16 mouse cellular contexts compared by ENCODE assay signal in the genomic region with DNA sequence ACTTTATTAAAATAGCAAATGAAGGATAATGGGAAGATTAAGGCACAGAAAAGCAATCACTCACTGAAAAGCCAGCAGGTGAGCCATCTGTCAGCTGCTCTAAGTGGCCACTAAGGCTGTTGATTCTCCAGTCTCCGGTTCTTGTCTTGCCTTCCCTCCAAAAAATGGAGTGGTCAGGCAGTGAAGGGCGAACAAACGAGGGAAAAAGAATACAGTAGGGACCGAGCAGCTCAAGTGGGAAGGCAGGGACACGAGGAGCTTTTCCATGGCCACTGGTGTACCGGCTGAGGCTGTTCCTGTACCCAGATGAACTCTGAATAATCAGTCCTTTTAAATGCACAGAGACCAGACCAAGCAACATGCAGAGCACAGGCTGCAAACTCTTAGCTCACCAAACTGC. TPM values are rescaled to one million over a fixed set of nuclear protein-coding genes. Genes with fewer than 3 reads are reported as not detected.
DNase-seq lines count a peak whose midpoint lies in the region; ATAC-seq lines count a peak whose summit lies in the region.
"Had no signal": no experiment of that assay in that cellular context is flagged by ENCODE, and none has a peak within 500 bp of the region (broad histone marks: within the 10 kb centered on the region; RNA-seq: fewer than 3 reads in every experiment).

No protein-coding gene starts in this region.

- no peaks in the 10 kb centered on the region for H3K9me3 ChIP-seq in hindbrain, embryonic 10.5 days
- no peaks in the 10 kb centered on the region for H3K9me3 ChIP-seq in hindbrain, embryonic 14.5 days (ENCODE audit: control insufficient read depth, low read length)
- H3K9me3 ChIP-seq in forebrain, embryonic 12.5 days: no peaks in the 10 kb centered on the region
- H3K9me3 ChIP-seq in midbrain, embryonic 13.5 days: no peaks in the 10 kb centered on the region
- H3K9me3 ChIP-seq: G1E; limb, embryonic 12.5 days; neural tube, embryonic 13.5 days; stomach, embryonic 15.5 days had no signal

- H3K4me1 ChIP-seq in hindbrain, embryonic 10.5 days (replicated peaks): peaks cover 46% of the 10 kb centered on the region
- peaks cover 22% of the 10 kb centered on the region for H3K4me1 ChIP-seq in hindbrain, embryonic 14.5 days (replicated peaks; ENCODE audit: control insufficient read depth, insufficient read depth, low read length)
- peaks cover 43% of the 10 kb centered on the region for H3K4me1 ChIP-seq in forebrain, embryonic 12.5 days
- peaks cover 34% of the 10 kb centered on the region for H3K4me1 ChIP-seq in midbrain, embryonic 13.5 days (replicated peaks)

- H3K4me2 ChIP-seq in hindbrain, embryonic 14.5 days (replicated peaks): no peak overlapping the region
- H3K4me2 ChIP-seq in forebrain, embryonic 12.5 days: peak overlapping the region; percentile 11; the same call in 1 of the 2 replicates
- H3K4me2 ChIP-seq in midbrain, embryonic 13.5 days (replicated peaks): 0 out of 2 replicates have a peak overlapping the region, but pooled peaks have one; percentile 11
- H3K4me2 ChIP-seq: limb, embryonic 12.5 days; neural tube, embryonic 13.5 days; stomach, embryonic 15.5 days had no signal

- no peaks in the 10 kb centered on the region for H3K36me3 ChIP-seq in hindbrain, embryonic 10.5 days
- H3K36me3 ChIP-seq in hindbrain, embryonic 14.5 days (replicated peaks; ENCODE audit: control insufficient read depth, insufficient read depth): no peaks in the 10 kb centered on the region
- H3K36me3 ChIP-seq in forebrain, embryonic 12.5 days (replicated peaks): no peaks in the 10 kb centered on the region
- H3K36me3 ChIP-seq in midbrain, embryonic 13.5 days: no peaks in the 10 kb centered on the region
- H3K36me3 ChIP-seq: neural tube, embryonic 13.5 days; stomach, embryonic 15.5 days had no signal

- H3K9ac ChIP-seq in hindbrain, embryonic 14.5 days: no peak overlapping the region
- H3K9ac ChIP-seq in forebrain, embryonic 12.5 days: no peak overlapping the region
- H3K9ac ChIP-seq in midbrain, embryonic 13.5 days (replicated peaks): no peak overlapping the region
- H3K9ac ChIP-seq: limb, embryonic 12.5 days; liver, embryonic 14.5 days; neural tube, embryonic 13.5 days; stomach, embryonic 15.5 days had no signal

- H3K27ac ChIP-seq in hindbrain, embryonic 10.5 days: peak overlapping the region; percentile 59
- H3K27ac ChIP-seq in hindbrain, embryonic 14.5 days: no peak overlapping the region
- H3K27ac ChIP-seq in forebrain, embryonic 12.5 days: peak overlapping the region; percentile 86
- peak overlapping the region; percentile 48 for H3K27ac ChIP-seq in midbrain, embryonic 13.5 days
- H3K27ac ChIP-seq: limb, embryonic 12.5 days; liver, embryonic 14.5 days; neural tube, embryonic 13.5 days; stomach, embryonic 15.5 days had no signal

- H3K4me3 ChIP-seq in hindbrain, embryonic 10.5 days: no peak overlapping the region
- no peak overlapping the region for H3K4me3 ChIP-seq in hindbrain, embryonic 14.5 days (replicated peaks; ENCODE audit: low read length)
- no peak overlapping the region for H3K4me3 ChIP-seq in forebrain, embryonic 12.5 days (replicated peaks)
- no peak overlapping the region for H3K4me3 ChIP-seq in midbrain, embryonic 13.5 days (replicated peaks)
- H3K4me3 ChIP-seq: limb, embryonic 12.5 days; neural tube, embryonic 13.5 days; stomach, embryonic 15.5 days had no signal

- no peak for DNase-seq in hindbrain, embryonic 10.5 days (ENCODE audit: low spot score)
- DNase-seq in hindbrain, embryonic 14.5 days (ENCODE audit: low spot score): no peak
- peak; percentile 12 for DNase-seq in cerebellum, adult 9-11 months
- no peak for DNase-seq in c-Kit-positive CD71-positive TER-119-positive erythroid progenitor cells, embryonic 14.5 days (ENCODE audit: low spot score)
- DNase-seq in layer of hippocampus, postnatal 10 days (ENCODE audit: low spot score in 2 of 2): no peak
- no peak for DNase-seq in Muller cell, postnatal 12 days (ENCODE audit: inconsistent ontology term)
- DNase-seq: adrenal gland, adult 8-10 months; heart, postnatal 10 days; lung, postnatal 10 days had no signal

- ATAC-seq in hindbrain, embryonic 14.5 days (ENCODE audit: low FRiP score): no peak
- ATAC-seq in forebrain, embryonic 12.5 days (ENCODE audit: low FRiP score): peak; percentile 31; the same call in 1 of the 2 replicates
- peak; percentile 13; the same call in 1 of the 2 replicates for ATAC-seq in midbrain, embryonic 13.5 days

- WGBS in hindbrain, embryonic 10.5 days: 49% methylated on average over 6 of the region's 6 CpGs
- 24% methylated on average over 6 of the region's 6 CpGs for WGBS in hindbrain, embryonic 14.5 days
- WGBS in forebrain, embryonic 12.5 days: 23% methylated on average over 6 of the region's 6 CpGs
- 6% methylated on average over 6 of the region's 6 CpGs for WGBS in midbrain, embryonic 13.5 days

- no peaks in the 10 kb centered on the region for H3K27me3 ChIP-seq in hindbrain, embryonic 10.5 days (ENCODE audit: insufficient read depth, poor library complexity, severe bottlenecking)
- H3K27me3 ChIP-seq in hindbrain, embryonic 14.5 days (ENCODE audit: control insufficient read depth, insufficient read depth, low read length): no peaks in the 10 kb centered on the region
- H3K27me3 ChIP-seq in forebrain, embryonic 12.5 days: peaks cover 25% of the 10 kb centered on the region
- peaks cover 9% of the 10 kb centered on the region; the same call in 1 of the 2 replicates for H3K27me3 ChIP-seq in midbrain, embryonic 13.5 days
- H3K27me3 ChIP-seq: limb, embryonic 12.5 days; neural tube, embryonic 13.5 days; stomach, embryonic 15.5 days had no signal

RNA-seq across cellular contexts. Expression of a gene that starts 54.8 kb away (rescaled TPM):
- 29.7 and 44.8 TPM in 2 replicates for polyA plus RNA-seq in hindbrain, embryonic 10.5 days (2016; fragmentation: Nextera tagmentation; extraction: Ambion mirVana)
- 5.6 and 6.4 TPM in 2 replicates for polyA plus RNA-seq in hindbrain, embryonic 14.5 days (2014; fragmentation: Nextera tagmentation; extraction: Ambion mirVana)
- 23.6 and 32.3 TPM in 2 replicates for polyA plus RNA-seq in forebrain, embryonic 12.5 days (2016; fragmentation: Nextera tagmentation; extraction: Ambion mirVana)
- polyA plus RNA-seq in midbrain, embryonic 13.5 days (2015; fragmentation: Nextera tagmentation; extraction: Ambion mirVana): 8.7 and 9.4 TPM in 2 replicates
- total RNA-seq in layer of hippocampus, postnatal 10 days (2021): 1 to 10 TPM; 2.1 to 3.3 TPM
